Mouse (Mus musculus) heart, embryonic 10.5 days (tissue): ENCODE data around the gene Rsrc1. TPM values are rescaled to one million over a fixed set of nuclear protein-coding genes. Genes with fewer than 3 reads are reported as not detected.
"Not testable (repeated sequence)": the region's sequence is repeated elsewhere in the genome, so short reads cannot be mapped to it uniquely, and the experiment has no call there.

Experiments
- DNase-seq: peaks from one replicate; pipeline ENCODE4 v3.0.0-alpha.2; 2017; ENCODE audit warnings: low spot score
- H3K27ac ChIP-seq: fragments of 300-500 bp; sonication (generic); 2 replicates; pipeline ENCODE4 v1.5.1; 2016; ENCODE audit warnings: mild to moderate bottlenecking
- H3K27me3 ChIP-seq: fragments of 300-500 bp; sonication (generic); 2 replicates; pipeline ENCODE4 v1.6.1; 2016; ENCODE audit warnings: mild to moderate bottlenecking; ENCODE audit not compliant: poor library complexity, insufficient read depth, severe bottlenecking
- H3K36me3 ChIP-seq: fragments of 300-500 bp; sonication (generic); 2 replicates; pipeline ENCODE4 v1.6.1; 2016; ENCODE audit warnings: mild to moderate bottlenecking, moderate library complexity
- H3K4me1 ChIP-seq: fragments of 300-500 bp; sonication (generic); 2 replicates; pipeline ENCODE4 v1.6.1; 2016; ENCODE audit warnings: mild to moderate bottlenecking
- H3K4me3 ChIP-seq: fragments of 300-500 bp; sonication (generic); 2 replicates; pipeline ENCODE4 v1.5.1; 2016; ENCODE audit warnings: mild to moderate bottlenecking, moderate library complexity
- H3K9me3 ChIP-seq: fragments of 300-500 bp; sonication (generic); 2 replicates; pipeline ENCODE4 v1.6.1; 2016; ENCODE audit warnings: mild to moderate bottlenecking, moderate library complexity
- WGBS: fragments of 180-500 bp; shearing (Covaris S2); methylation state at CpG from one replicate; pipeline ENCODE4 v1.1.7; 2016; 5-methylcytosine and 5-hydroxymethylcytosine counted together
- polyA plus RNA-seq: library from polyadenylated mRNA; unstranded; fragments of >200 nt; fragmentation: Nextera tagmentation; extraction: Ambion mirVana; gene quantifications from 2 replicates; pipeline ENCODE4 v1.2.1, GENCODE M21; 2016

Gene Rsrc1
- polyA plus RNA-seq, 1 experiment from 2014 or later: 35.6 TPM

DNA sequence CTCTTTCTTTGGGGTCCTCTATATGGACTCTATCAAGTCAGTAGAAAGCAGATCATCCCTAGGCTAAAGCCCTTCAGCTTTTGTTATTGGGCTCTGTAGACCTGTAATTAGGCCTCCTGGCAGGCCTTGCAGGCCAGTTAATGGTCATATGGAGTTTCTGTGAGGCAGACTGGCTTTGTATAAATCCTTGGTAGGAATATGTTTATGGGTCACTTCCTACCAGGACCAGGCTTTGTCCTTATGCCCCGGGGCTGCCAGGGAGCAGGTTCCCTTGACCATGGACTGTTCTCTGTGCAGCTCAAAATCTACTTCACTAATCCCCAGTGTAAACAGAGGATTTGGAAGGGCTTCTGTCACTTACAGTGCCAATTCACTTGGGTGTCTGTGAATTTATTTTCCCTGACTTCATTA is 231.9 kb downstream of the Rsrc1 start:
- no peak overlapping the region for H3K27ac ChIP-seq
- H3K4me3 ChIP-seq: no peak overlapping the region
- no peaks in the 10 kb centered on the region for H3K27me3 ChIP-seq
- DNase-seq: no peak
- WGBS: 82% methylated on average over 1 of the region's 1 CpGs
- no peaks in the 10 kb centered on the region for H3K36me3 ChIP-seq
- no peaks in the 10 kb centered on the region for H3K9me3 ChIP-seq
- no peaks in the 10 kb centered on the region for H3K4me1 ChIP-seq

DNA sequence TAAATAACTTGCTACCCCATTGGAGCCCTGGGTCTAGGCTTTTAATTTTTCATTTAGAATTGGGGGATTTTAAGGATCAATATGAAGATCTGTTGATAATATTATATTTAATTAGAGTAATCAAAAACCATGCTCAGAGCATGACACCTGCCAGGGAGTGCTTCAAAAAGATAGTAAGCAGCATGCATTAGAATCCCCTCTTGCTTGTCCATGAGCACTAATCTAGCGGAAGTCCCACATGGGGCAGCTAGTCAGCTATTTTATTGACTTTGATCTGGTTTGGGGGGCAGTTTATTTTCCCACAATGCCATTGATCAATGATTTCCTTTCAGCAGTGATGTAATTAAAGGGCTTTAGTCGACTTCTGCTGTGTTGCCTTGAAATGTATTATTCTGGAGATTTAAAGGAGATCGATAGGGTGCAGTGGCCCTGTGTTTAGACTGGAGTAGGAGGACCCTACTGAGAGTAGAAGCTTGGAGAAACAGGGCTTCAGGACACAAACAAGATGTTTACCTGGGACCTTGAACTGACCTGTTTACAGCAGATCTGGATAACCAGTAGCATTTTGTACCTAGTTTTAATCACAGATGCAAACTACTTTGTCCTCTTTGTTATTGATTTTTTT is 251.5 kb downstream of the Rsrc1 start:
- Histone ChIP-seq H3K27me3 (no peaks in the 10 kb centered on the region), H3K36me3 (no peaks in the 10 kb centered on the region), H3K9me3 (no peaks in the 10 kb centered on the region), H3K4me3 (no peak overlapping the region), H3K4me1 (no peaks in the 10 kb centered on the region), H3K27ac (no peak overlapping the region)
- no peak for DNase-seq
- WGBS: 68% methylated on average over 3 of the region's 3 CpGs

DNA sequence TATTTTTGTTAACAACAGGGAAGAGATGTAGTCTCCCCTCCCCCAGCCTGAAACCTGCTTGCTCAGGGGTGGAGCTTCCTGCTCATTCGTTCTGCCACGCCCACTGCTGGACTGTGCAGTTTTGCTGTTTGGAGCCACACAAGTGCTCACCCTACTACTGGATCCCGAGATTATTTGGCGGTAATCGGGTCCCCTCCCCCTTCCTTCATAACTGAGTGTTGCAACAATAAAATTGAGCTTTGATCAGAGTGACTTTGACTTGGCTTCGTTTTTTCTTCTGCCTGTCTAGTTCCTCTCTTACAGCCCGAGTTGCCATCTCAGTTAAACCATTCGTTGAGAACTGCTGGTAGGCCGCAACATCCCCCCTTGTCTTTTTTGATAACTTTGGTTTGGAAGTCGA is 261.3 kb downstream of the Rsrc1 start:
- H3K36me3 ChIP-seq: not testable (repeated sequence)

DNA sequence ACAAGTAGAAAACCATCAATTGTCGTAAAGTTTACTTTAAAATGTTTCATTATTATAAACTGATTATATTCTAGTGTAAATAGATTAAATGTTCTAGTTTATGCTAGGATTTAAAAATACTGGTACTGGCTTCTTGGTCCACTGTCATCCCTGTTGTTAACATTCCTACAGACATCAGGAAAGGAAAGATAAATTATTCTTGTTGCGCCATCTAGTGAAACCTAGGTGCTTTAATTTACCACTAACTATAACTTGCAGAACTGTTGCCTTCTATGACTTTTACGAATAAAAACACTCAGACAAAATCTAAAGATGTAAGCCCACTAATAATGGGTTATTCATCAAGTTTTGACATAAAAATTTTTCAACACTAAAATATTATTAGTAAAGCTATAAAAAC is 286.3 kb downstream of the Rsrc1 start:
- Histone ChIP-seq H3K27ac (no peak overlapping the region), H3K9me3 (no peaks in the 10 kb centered on the region), H3K4me3 (no peak overlapping the region), H3K27me3 (no peaks in the 10 kb centered on the region), H3K36me3 (no peaks in the 10 kb centered on the region), H3K4me1 (no peaks in the 10 kb centered on the region)
- WGBS: 68% methylated on average over 3 of the region's 3 CpGs
- DNase-seq: no peak

More for the DNA sequence above, 261.3 kb downstream of the Rsrc1 start:
- H3K4me1 ChIP-seq, H3K4me3 ChIP-seq, H3K27ac ChIP-seq, DNase-seq, H3K27me3 ChIP-seq, H3K9me3 ChIP-seq: not testable (repeated sequence)
- 87% methylated on average over 10 of the region's 10 CpGs for WGBS

DNA sequence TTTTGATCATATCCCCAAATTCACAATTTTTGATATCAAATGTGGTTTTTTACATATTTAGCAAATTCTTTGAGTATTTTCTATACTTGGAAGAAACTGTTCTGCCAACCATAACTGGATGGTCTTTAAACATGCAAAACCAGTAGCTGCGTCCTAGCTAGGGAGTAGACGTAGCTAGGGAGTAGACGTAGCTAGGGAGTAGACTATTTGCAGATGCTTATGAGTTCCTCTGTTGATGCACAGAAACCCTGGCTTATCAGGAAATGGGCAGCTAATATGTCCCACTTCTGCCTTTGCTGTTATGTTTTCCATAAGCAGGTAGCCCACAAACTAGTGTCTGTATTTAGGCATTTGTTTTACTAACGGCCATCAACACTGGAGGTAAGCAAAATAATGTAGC is 298.6 kb downstream of the Rsrc1 start:
- Histone ChIP-seq H3K4me1 (no peaks in the 10 kb centered on the region), H3K27ac (no peak overlapping the region), H3K27me3 (no peaks in the 10 kb centered on the region), H3K4me3 (no peak overlapping the region), H3K36me3 (no peaks in the 10 kb centered on the region), H3K9me3 (no peaks in the 10 kb centered on the region)
- no peak for DNase-seq
- 75% methylated on average over 4 of the region's 4 CpGs for WGBS

DNA sequence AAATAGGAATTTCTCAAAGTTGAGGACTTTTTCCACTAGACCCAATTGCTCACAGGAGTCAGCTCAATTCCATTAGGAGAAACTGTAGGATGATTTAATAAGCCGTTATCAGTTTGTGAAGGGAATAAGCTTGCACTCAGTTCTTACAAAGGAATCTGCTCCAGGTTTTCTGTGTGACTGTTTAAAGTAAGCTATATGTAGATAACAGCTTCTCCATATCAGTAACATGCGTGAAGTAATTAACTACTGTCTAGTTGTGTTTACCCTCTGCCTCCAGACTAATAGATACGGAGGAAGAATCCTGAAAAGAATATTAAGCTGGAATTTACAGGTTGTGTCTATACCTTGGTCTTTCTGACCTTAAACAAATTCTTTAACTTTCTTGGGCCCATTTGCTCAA is 299.1 kb downstream of the Rsrc1 start:
- no peak overlapping the region for H3K27ac ChIP-seq
- H3K36me3 ChIP-seq: no peaks in the 10 kb centered on the region
- no peaks in the 10 kb centered on the region for H3K9me3 ChIP-seq
- H3K4me1 ChIP-seq: no peaks in the 10 kb centered on the region
- no peaks in the 10 kb centered on the region for H3K27me3 ChIP-seq
- no peak overlapping the region for H3K4me3 ChIP-seq
- 52% methylated on average over 3 of the region's 3 CpGs for WGBS
- no peak for DNase-seq

DNA sequence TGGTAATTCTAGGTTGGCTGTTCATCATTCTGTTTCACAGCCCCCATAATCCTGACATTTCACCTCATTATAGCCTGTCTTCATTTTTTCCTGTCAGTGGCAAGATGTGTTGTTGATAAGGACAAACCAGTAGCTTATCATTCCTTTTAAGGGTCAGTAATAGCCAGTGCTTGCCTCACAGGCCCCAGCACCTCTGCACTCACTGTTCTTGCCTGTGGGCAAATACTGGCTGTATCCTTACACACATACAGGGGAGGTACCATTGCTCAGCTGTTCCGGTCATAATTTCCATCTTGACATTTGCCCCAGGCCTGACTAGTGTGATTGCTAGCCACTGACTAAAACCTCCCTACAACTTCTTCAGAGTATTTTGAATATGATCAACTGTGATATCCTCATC is 302.8 kb downstream of the Rsrc1 start:
- Histone ChIP-seq H3K27ac (no peak overlapping the region), H3K4me1 (no peaks in the 10 kb centered on the region), H3K27me3 (no peaks in the 10 kb centered on the region), H3K4me3 (no peak overlapping the region), H3K9me3 (no peaks in the 10 kb centered on the region), H3K36me3 (no peaks in the 10 kb centered on the region)
- 86% methylated on average over 1 of the region's 1 CpGs for WGBS
- no peak for DNase-seq

DNA sequence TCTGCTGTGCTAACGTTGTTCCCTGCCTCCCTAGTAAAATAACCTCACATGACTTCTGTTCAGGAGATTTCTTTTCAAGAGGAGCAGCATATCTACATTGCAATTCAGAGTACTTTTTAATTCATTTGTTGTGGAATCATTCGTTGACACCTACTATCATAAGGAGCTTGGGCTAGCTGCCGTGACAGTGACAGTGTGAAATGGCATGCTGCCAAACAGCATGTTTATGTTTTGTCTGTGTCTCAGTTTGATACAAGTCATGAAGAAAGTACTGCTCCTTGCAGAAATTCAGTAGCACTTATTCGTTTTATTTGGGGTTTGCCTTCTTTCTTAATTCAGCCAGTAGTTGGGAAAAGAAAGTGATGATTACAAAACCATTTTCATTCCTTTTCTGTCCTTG is 303.7 kb downstream of the Rsrc1 start:
- WGBS: 66% methylated on average over 4 of the region's 4 CpGs
- Histone ChIP-seq H3K9me3 (no peaks in the 10 kb centered on the region), H3K4me3 (no peak overlapping the region), H3K36me3 (no peaks in the 10 kb centered on the region), H3K27ac (no peak overlapping the region), H3K27me3 (no peaks in the 10 kb centered on the region), H3K4me1 (no peaks in the 10 kb centered on the region)
- DNase-seq: no peak

DNA sequence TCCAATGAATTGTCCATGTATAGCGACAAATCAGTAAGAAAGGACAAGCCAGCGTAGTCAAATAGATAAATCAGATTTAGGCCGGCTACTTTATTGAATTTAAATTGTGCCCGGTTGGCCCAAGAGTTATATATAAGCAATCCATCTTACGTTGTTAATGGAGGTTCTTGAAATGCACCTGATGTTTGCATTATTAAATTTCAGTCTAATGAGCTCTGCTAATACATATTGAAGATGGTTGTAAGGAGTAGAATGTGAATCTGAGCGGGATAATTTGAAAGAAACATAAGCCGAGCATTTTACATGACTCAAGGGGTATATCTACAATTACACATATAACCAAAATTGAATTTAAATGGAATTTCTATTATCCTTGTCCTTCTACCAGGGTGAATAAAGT is 307.5 kb downstream of the Rsrc1 start:
- no peak overlapping the region for H3K27ac ChIP-seq
- H3K9me3 ChIP-seq: no peaks in the 10 kb centered on the region
- DNase-seq: no peak
- H3K4me1 ChIP-seq: no peaks in the 10 kb centered on the region
- 88% methylated on average over 7 of the region's 7 CpGs for WGBS
- H3K27me3 ChIP-seq: no peaks in the 10 kb centered on the region
- no peaks in the 10 kb centered on the region for H3K36me3 ChIP-seq
- H3K4me3 ChIP-seq: no peak overlapping the region

DNA sequence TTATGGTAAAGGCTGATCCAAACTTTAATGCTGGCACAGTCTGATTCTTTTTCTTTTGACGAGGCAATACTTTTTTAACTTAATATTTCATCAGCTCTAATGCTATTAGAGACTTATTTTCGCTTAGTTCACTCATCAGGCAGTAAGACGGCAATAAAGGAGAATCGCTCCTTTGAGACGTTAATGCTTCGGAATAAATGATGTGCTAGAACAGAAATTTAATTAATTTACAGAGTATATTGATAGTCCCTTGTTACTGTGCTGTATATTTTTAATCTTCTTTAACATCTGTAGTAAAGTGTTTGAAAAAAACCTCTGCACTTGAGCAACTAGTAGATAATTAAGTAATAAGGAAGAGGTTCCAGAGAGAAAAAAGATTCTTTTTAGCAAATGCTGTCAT is 308.3 kb downstream of the Rsrc1 start:
- Histone ChIP-seq H3K36me3 (no peaks in the 10 kb centered on the region), H3K4me1 (no peaks in the 10 kb centered on the region), H3K9me3 (no peaks in the 10 kb centered on the region), H3K27ac (no peak overlapping the region), H3K4me3 (no peak overlapping the region), H3K27me3 (no peaks in the 10 kb centered on the region)
- 93% methylated on average over 6 of the region's 6 CpGs for WGBS
- no peak for DNase-seq

DNA sequence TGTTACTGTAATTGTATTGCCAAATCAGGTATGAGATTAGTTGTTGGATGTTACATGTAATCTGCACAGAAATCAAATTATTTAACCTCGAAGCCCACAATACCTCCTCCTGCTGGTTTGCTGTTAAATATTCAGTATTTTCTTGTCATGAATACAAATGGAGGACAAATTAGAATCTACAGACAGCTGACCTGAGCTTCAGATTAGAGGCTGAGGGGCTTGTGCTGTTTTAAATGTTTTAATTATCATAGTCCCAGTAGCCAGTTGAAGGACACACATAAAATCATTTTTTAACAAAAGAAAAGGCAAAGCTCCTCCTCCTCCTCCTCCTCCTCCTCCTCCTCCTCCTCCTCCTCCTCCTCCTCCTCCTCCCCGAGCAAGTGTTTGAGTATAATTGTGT is 327.5 kb downstream of the Rsrc1 start:
- H3K27ac ChIP-seq: no peak overlapping the region
- no peak for DNase-seq
- WGBS: 90% methylated on average over 1 of the region's 2 CpGs
- H3K4me3 ChIP-seq: no peak overlapping the region
- H3K4me1 ChIP-seq: 0 out of 2 replicates have a peak, but pooled peaks cover 6% of the 10 kb centered on the region
- no peaks in the 10 kb centered on the region for H3K36me3 ChIP-seq
- H3K9me3 ChIP-seq: no peaks in the 10 kb centered on the region
- no peaks in the 10 kb centered on the region for H3K27me3 ChIP-seq

DNA sequence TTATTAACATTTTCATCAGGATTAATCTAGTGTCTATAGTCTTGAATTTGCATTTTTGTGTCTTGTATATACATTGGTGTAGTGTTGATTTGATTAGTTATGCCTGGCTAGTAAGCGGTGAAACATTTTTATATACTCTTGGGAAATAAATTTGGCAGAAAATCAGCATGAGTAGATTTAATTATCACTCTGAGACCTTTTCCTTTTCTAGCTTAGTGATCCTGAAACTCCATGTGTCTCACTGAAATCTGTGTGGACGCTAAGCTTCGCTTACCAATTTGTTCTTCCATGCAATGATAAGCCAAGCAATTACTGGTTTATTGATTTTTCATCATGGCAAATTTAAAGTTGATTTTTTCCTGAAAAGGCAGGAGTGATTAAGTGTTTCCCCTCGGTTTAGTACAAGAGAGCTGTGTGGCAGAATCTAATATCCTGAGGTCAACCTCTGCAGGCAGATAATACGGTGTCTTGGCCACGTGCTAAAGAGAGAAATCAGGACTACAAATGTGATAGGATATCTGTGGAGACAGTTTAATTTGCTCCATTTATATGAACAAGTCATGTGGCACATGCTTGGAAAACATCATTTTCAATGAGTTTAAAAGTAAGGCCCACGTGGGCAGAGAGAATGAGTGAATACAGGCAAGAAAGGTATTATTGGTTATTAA is 328.6 kb downstream of the Rsrc1 start:
- Histone ChIP-seq H3K27ac (no peak overlapping the region), H3K4me1 (0 out of 2 replicates have a peak, but pooled peaks cover 6% of the 10 kb centered on the region), H3K9me3 (no peaks in the 10 kb centered on the region), H3K27me3 (no peaks in the 10 kb centered on the region), H3K4me3 (no peak overlapping the region), H3K36me3 (no peaks in the 10 kb centered on the region)
- no peak for DNase-seq
- 67% methylated on average over 7 of the region's 7 CpGs for WGBS

DNA sequence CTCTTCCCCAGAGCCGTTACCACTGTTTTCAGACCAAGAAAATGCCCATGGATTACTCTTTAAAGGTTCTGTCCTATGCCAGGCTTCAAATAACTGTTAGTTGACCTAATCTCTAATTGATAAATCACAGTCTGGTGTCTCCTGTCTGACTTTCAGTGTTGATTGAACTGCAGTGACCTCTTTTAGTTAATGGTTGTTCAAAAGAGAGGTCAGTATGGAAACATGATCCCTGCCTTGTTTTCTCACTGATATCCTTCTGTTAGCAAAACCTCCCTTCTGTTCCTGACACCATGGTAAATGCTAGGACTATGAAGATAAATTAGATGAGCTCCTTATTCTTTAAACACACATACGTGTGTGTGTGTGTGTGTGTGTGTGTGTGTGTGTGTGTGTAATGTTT is 330.2 kb downstream of the Rsrc1 start:
- H3K27ac ChIP-seq: no peak overlapping the region
- H3K4me3 ChIP-seq: no peak overlapping the region
- H3K36me3 ChIP-seq: no peaks in the 10 kb centered on the region
- no peaks in the 10 kb centered on the region for H3K27me3 ChIP-seq
- WGBS: 29% methylated on average over 2 of the region's 2 CpGs
- DNase-seq: no peak
- H3K4me1 ChIP-seq: 0 out of 2 replicates have a peak, but pooled peaks cover 6% of the 10 kb centered on the region
- no peaks in the 10 kb centered on the region for H3K9me3 ChIP-seq

DNA sequence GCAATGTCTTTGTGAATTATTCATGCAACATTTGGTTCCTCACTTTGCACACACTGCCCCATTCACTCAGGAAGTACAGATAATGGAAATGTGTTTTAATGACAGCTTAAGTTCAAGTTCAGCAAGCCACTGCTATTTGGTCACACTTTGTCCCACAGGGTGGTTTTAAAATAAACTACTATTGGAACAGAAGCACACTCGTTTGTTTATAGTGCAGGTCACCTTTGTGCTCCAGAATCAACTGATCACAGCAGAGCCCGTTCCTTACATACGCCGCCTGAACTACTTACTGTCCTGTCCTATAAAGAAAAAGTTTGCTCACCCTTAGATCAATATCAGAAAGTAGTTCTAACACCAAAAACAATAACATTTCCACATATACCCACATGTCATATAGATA is 341.2 kb downstream of the Rsrc1 start:
- Histone ChIP-seq H3K9me3 (no peaks in the 10 kb centered on the region), H3K4me1 (no peaks in the 10 kb centered on the region), H3K36me3 (no peaks in the 10 kb centered on the region), H3K27me3 (no peaks in the 10 kb centered on the region), H3K4me3 (no peak overlapping the region), H3K27ac (no peak overlapping the region)
- 84% methylated on average over 4 of the region's 4 CpGs for WGBS
- DNase-seq: no peak
